Mouse (Mus musculus) mammary gland, adult 2 months (tissue): ENCODE measurements around the gene Tyk2. TPM values are rescaled to one million over a fixed set of nuclear protein-coding genes. Genes with fewer than 3 reads are reported as not detected.

Experiments used
- polyA plus RNA-seq: library from polyadenylated mRNA; depleted of rRNA; stranded (reverse); fragments of >200 nt; gene quantifications from 2 replicates; pipeline ENCODE4 v1.2.3, GENCODE M21; 2012; ENCODE audit warnings: low replicate concordance; rRNA removed

Tyk2 gene
- polyA plus RNA-seq, result 37.7 and 50.2 TPM in 2 replicates

DNA sequence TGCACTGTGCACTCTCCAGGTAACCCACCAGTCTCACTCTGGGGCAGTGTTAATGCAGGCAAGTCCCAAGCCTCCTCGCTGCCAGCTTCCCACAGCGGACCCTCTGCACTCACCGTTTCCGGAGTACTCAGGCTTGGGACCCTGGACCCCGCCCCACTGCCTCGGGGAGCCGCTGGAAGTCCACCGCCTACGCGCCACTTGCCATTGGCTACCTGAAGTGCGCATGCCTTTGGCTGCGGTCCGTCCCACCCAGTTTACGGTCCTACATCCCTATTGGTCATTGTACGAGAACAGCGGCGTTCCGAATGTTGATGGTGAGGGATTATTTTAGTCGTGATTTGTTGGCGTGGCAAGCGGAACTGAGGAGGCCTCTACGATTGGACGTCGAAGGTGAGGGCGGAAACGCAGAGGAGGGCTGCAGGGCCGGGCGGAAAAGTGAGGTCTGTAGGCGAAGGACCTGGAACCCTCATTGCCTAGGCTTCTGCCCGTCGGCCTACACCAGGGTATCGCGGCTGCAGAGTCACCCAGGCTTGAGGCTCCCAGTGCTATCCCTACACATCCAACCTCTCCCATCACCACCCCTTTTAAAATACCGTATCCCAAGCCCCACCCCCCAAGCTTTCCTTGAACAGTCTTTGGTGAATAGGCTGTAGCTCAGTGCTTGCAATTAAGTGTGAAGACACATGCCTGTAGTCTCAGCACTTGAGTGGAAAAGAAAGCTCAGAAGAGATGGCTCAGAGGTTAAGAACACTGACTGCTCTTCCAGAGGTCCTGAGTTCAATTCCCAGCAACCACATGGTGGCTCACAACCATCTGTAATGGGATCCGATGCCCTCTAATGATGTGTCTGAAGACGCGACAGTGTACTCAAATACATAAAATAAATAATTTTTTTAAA, at the start of gene Tyk2:
TSS of gene Tyk2 (minus strand) at position 185 of the 898 bp plus-strand sequence.

DNA sequence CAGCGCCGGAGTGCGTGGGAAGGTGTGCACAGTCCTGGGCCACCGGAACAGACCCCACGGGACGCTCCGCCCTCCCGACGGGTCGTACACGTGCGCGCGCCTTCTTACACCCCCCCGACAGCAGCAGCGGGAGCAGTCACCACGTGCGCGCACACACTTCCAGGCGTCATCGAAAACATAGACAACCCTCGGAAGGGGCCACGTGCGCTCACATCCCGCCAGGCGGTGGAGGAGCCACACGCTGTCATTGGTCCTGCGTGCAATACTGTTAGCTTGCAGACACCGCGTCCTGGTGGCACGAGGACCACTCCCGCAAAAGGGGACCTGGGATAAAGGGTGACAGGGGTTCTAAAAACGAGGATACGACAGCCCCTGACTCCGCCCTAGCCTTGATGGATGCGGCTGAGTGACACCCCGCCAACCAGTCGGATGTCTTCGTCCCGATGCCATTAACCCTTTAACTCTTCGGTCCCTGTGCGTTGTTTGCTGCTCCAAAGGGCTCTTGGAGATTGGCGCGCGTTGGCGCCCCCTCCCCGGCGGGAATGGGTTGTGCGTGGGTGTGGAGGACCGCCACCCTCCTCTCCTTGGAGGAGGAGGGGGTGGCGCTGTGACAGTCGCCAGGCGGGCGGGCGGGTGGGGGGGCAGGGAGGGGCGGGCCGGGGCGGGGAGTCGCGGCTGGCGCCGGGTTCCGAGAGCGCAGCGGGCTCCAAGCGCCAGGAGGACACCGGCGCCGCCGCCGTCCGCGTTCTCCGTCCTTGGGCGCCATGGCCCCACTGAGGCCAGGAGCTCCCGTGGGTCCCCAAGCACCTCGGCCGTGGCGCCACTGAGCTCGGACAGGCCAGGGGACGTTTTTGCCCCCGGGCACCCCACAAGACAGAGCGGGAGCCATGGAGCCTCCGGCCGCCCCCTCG, 34.3 kb upstream of the Tyk2 start, which contains the start of gene Pde4a:
TSS of gene Pde4a (plus strand) at position 674 of the 911 bp plus-strand sequence.

DNA sequence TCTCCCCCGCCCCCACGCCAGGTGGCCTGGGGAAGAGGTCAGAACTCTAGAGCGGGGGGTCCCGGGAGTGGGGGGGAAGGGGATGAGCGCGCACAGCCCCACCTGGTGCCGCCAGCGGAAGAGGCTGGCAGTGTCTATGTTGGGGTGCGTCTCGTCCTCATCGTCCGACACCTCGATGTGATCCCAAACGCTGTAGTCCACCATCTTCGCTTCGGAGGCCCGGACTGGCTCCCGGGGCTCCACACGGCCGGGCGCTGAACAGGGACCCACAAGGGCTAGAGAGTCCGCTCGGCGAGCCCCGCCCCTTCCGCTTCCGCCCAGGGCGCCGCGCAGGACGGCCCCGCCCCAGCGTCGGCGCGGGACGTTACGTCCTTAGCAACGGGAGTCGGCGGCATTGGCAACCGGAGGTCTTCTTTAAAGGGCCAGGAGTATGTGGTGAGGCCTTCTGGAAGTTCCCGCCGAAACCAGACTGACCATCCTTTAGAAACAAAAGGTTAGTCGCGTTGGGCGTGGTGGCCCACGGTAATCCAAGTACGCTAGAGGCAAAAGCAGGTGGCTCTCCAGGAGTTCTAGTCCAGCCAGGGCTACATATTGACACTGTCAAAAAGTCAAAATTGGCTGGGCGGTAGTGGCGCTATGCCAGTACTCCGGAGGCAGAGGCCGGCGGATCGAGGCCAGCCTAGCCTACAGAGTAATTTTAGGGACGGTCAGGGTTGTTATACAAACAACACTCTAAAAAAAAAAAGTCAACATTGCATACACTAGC, 18.8 kb upstream of the Tyk2 start, which contains the start of gene Cdc37:
TSS of gene Cdc37 (minus strand) at position 329 of the 766 bp plus-strand sequence.

DNA sequence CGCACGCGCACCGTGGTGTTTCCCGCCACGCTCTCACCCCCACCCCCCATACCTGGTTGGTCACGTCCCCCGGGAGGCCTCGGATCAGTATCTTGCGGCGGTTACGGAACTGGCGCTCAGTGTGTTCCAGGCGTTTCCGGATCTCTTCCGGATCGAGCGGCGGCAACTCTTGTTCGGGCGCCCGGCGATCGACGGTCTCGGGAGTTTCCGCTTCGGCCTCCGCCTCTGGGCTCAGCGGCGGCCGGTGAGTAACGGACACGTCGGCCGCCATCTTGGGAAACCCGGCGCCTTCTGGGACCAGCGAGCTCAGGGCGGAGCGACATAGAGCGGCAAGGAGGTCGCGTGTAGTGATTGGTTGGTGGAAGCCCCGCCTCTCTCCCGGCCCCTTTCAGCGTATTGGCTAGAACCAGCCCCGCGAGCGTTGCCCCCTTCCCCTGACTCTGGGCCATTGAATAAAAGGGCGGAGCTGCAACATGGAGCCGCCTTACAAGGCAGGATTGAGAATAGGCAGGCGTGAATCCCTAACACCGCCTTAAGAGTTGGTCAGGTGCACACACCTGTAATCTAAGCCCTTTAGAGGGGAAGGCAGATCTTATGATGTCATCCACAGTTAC, 39.2 kb downstream of the Tyk2 start, which contains the start of the genes Gm38431 and Raver1:
TSS of gene Gm38431 (minus strand) at position 291 of the 614 bp plus-strand sequence.
TSS of gene Raver1 (minus strand) at position 302 of the 614 bp plus-strand sequence.

DNA sequence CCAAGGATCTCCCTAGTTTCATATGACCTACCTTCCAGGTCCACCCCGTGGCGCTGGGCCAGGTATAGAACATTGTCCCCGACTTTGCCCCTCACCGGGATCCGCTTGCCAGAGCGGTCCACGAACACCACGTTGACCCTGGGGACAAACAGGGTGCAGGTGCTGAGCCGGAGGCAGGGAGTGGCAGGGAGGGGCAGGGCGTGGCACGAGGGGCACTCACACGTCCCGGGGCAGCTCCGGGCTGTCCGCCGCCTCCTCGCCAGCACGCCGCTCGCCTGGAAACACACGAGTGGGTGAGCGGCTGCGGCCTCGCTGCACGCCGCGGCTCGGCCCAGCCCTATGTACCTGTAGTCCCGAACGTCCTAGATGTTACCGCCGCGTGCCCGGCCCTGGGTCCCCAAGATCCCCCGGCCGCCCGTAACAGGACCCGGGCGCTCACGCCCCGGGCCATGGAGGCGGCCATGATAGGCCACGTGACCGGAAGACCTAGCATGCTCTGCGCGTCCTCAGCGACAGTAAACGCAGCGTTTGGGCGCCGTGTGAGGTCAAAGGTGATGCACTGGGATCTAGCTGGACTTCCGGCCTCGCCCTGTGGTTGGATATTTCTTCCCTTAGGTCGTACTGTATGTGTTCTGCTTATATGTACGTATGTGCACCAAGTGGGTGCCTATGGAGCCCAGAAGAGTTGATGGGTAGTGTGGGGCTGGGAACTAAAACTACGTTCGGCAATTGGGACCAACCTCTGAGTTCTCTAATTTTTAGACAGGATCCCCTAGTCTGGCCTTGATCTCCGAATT, 57.8 kb downstream of the Tyk2 start, which contains the start of the genes Gm49373 and Fdx1l:
TSS of gene Gm49373 (minus strand) at position 53 of the 797 bp plus-strand sequence.
TSS of gene Fdx1l (minus strand) at position 571 of the 797 bp plus-strand sequence.

DNA sequence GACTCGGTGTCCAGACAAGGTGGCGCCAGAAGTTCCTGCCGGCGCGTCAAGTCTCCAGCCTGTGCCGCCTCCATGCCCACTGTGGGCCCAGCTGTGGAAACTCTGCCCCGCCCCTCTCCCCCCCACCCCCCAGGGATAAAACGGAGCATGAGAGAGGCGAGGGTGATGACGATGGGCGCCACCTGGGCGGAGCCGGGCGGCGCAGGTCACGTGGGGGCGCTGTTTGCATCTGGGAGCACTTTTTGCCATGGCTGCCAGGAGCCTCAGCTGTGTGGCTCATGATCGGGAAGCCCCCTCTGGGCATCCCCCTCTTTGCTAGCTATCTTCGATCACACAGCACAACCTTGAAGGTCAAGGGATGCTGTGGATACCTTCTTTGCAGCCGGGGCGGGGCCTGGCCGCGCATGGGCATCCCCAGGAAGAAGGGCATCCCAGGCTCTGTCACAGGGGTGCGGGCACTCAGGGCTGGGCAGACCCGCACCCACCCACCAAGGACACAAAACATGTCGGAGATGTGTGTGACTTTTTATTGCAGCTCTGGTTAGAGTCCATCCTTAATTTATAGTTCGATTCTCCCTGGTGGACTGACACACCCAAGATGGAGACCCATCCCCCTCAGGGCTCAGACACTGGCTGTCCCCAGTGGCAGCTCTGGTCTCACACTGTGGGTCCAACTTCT, 63.9 kb downstream of the Tyk2 start, which contains the start of gene Zglp1:
TSS of gene Zglp1 (minus strand) at position 88 of the 679 bp plus-strand sequence.

Other genes starting within 250 kb of the Tyk2 start
- gene Ppan, start 243.1 kb downstream of the Tyk2 start, polyA plus RNA-seq, result 50.9 and 110 TPM in 2 replicates
- 83.8 and 108 TPM in 2 replicates for gene Eif3g, start 232.6 kb downstream of the Tyk2 start, polyA plus RNA-seq
- gene Dnmt1, start 171.4 kb downstream of the Tyk2 start, polyA plus RNA-seq, result 22.5 and 37.3 TPM in 2 replicates
- gene S1pr2, start 154.5 kb downstream of the Tyk2 start, polyA plus RNA-seq, result 16.7 and 18.1 TPM in 2 replicates
- 121 and 137 TPM in 2 replicates for gene Mrpl4, start 128.5 kb downstream of the Tyk2 start, polyA plus RNA-seq
- 38.8 and 51.8 TPM in 2 replicates for gene Icam1, start 115.3 kb downstream of the Tyk2 start, polyA plus RNA-seq
- gene Icam4, start 101.9 kb downstream of the Tyk2 start, polyA plus RNA-seq, result 0.84 and 1.0 TPM in 2 replicates
- 0.50 and 1.5 TPM in 2 replicates for gene Icam5, start 99.2 kb downstream of the Tyk2 start, polyA plus RNA-seq
- gene Zglp1, start 64.2 kb downstream of the Tyk2 start, polyA plus RNA-seq, result not detected in 2 replicates
- gene Gm49373, start 58.1 kb downstream of the Tyk2 start, polyA plus RNA-seq, result 0.12 and 0.17 TPM in 2 replicates
- 48.8 and 76.4 TPM in 2 replicates for gene Fdx1l, start 57.6 kb downstream of the Tyk2 start, polyA plus RNA-seq
- gene Gm38431, start 39.2 kb downstream of the Tyk2 start, polyA plus RNA-seq, result 2.9 and 25.7 TPM in 2 replicates
- 50.6 and 85.3 TPM in 2 replicates for gene Raver1, start 39.2 kb downstream of the Tyk2 start, polyA plus RNA-seq
- gene Cdc37, start 18.7 kb upstream of the Tyk2 start, polyA plus RNA-seq, result 40.9 and 42.1 TPM in 2 replicates
- 15.3 and 24.3 TPM in 2 replicates for gene Pde4a, start 34.5 kb upstream of the Tyk2 start, polyA plus RNA-seq
- 76.5 and 140 TPM in 2 replicates for gene Keap1, start 108.1 kb upstream of the Tyk2 start, polyA plus RNA-seq
- 2.3 and 3.1 TPM in 2 replicates for gene S1pr5, start 117.2 kb upstream of the Tyk2 start, polyA plus RNA-seq
- 40.1 and 41.1 TPM in 2 replicates for gene Atg4d, start 134.1 kb upstream of the Tyk2 start, polyA plus RNA-seq
- gene Kri1, start 156.7 kb upstream of the Tyk2 start, polyA plus RNA-seq, result 15.0 and 28.0 TPM in 2 replicates
- 35.4 and 64.8 TPM in 2 replicates for gene Cdkn2d, start 160.2 kb upstream of the Tyk2 start, polyA plus RNA-seq
- gene Ap1m2, start 181.1 kb upstream of the Tyk2 start, polyA plus RNA-seq, result 13.0 and 16.7 TPM in 2 replicates
- gene Slc44a2, start 189.5 kb upstream of the Tyk2 start, polyA plus RNA-seq, result 95.6 and 161 TPM in 2 replicates
- 44.0 and 48.9 TPM in 2 replicates for gene Ilf3, start 236.6 kb upstream of the Tyk2 start, polyA plus RNA-seq